Mouse (Mus musculus) lung, adult 2 months (tissue): ENCODE data around the gene Olfr545. TPM values are rescaled to one million over a fixed set of nuclear protein-coding genes. Genes with fewer than 3 reads are reported as not detected.
A peak's percentile ranks its signal among the peaks of the same experiment; 100 is the strongest.

Experiments used
- DNase-seq: peaks from one replicate; pipeline ENCODE4 v3.0.0; 2022
- H3K4me1 ChIP-seq: fragments of 200-500 bp; 2 replicates; pipeline ENCODE4 v1.6.1; 2011; ENCODE audit warnings: low read length; ENCODE audit not compliant: control insufficient read depth, insufficient read depth
- H3K4me3 ChIP-seq: fragments of 200-500 bp; replicated peaks from 2 replicates; pipeline ENCODE3; 2011; ENCODE audit warnings: low read depth, mild to moderate bottlenecking, control low read depth, low read length; ENCODE audit errors: extremely low read depth
- CTCF ChIP-seq: fragments of 200-500 bp; IDR thresholded peaks from 2 replicates; pipeline ENCODE4 v1.5.1; 2011; ENCODE audit warnings: mild to moderate bottlenecking, low read length, control low read depth; ENCODE audit not compliant: insufficient read depth
- POLR2A ChIP-seq: fragments of 200-500 bp; IDR thresholded peaks from 2 replicates; pipeline ENCODE4 v1.6.1; 2011; ENCODE audit warnings: low read depth, mild to moderate bottlenecking, control low read depth, low read length, borderline replicate concordance; ENCODE audit errors: extremely low read depth
- WGBS: fragments of 180-500 bp; shearing (Covaris S2); methylation state at CpG from one replicate; pipeline ENCODE4 v1.1.7; 2018; 5-methylcytosine and 5-hydroxymethylcytosine counted together
- polyA plus RNA-seq: library from polyadenylated mRNA; depleted of rRNA; stranded (reverse); fragments of >200 nt; gene quantifications from 2 replicates; pipeline ENCODE4 v1.2.3, GENCODE M21; 2012; rRNA removed

Olfr545 gene
- not detected in 2 replicates for polyA plus RNA-seq

DNA sequence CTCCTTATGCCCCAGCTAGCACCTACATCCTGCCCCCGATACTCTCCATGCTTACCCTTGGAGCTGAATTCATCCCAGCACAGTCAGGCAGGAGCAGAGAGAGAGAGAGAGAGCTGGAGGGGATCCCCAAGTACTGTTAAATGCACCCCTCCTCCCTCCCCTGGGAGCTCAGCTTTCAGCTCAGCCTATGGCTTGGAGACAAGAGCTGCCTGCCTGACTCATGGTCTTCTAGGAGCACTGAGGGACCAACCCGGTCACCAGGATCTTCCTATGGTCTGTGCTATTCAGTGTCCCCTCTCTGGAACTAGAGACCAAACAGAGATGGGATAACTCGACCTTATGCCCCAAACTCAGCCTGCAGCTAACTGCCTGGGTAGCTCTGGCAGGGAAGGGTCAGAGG is at the start of gene Olfr545:
Gene Olfr545 (minus strand): TSS at position 101 of the 400 bp plus-strand sequence.
- no peak for TF ChIP-seq CTCF
- no peak for TF ChIP-seq POLR2A
- Histone ChIP-seq H3K4me1 (no peaks in the 10 kb centered on the region), H3K4me3 (no peak within 1 kb of the TSS)
- 52% methylated on average over 3 of the region's 3 CpGs for WGBS
- DNase-seq: no peak

DNA sequence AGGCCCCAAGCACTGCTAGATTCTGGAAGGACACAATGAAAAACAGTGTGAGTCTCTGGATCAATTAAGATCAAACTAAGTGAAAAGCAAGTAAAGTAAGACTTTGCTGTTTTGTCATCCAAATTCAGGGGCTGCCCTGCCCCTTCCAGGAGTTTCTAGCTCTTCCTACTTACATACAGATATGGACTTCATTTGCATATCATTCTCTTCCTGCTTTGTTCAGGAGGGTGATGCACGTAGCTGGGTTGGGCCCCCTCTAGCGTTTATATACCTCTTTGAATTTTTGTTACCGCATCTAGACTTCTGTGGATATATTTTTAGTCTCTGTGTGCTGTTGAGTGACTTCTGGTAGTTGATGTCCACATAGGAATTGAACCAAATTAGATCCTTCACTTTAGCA is 41.9 kb upstream of the Olfr545 start:
- DNase-seq: no peak
- no peak overlapping the region for H3K4me3 ChIP-seq
- TF ChIP-seq POLR2A (no peak), CTCF (no peak)
- WGBS: 47% methylated on average over 3 of the region's 3 CpGs
- H3K4me1 ChIP-seq: no peaks in the 10 kb centered on the region

DNA sequence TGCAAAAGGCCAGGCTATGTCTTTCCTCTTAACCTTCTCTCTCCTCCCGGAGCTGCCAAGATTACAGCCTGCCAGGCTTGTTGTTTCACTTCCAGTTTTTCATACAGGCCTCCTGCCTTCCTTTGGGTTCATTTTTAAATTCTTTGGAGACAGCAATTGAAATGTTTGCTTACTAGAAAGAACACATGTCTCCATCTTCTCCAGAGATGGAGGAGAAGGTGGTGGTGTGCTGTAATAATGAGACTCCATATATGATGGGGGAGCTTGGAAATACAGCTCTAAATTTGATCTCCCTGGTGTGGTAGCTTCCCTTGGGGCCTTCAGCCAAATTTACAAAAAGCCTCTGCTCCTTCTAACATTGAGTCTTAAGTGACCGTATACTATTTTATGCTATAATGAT is 41.2 kb upstream of the Olfr545 start, which contains the start of gene Olfr548-ps1:
Gene Olfr548-ps1 (plus strand): TSS at position 301 of the 400 bp plus-strand sequence.
- 74% methylated on average over 2 of the region's 2 CpGs for WGBS
- Histone ChIP-seq H3K4me1 (no peaks in the 10 kb centered on the region), H3K4me3 (no peak within 1 kb of the TSS)
- no peak for DNase-seq
- TF ChIP-seq POLR2A (no peak), CTCF (no peak)

DNA sequence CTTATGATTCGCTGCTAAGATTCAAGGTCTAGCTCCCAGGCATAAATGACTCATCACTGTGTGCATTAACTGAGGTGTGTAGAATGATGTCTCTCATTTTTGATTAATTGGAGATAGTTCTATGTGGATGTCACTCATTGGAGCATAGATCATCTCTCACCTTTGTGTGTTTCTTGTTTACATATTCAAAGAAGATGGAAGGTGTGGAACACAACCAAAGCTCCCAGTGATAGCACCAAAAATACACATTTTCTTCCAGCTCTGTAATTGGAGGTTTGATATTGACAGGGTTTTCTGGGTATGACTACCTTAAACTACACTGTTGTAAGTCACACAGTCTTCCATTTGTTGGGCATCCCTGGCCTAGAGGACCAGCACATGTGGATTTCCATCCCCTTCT is 35.1 kb upstream of the Olfr545 start, which contains the start of gene Olfr547:
Gene Olfr547 (plus strand): TSS at position 301 of the 400 bp plus-strand sequence.
- WGBS: 64% methylated on average over 1 of the region's 1 CpGs
- TF ChIP-seq POLR2A (no peak), CTCF (no peak)
- DNase-seq: no peak
- Histone ChIP-seq H3K4me3 (no peak within 1 kb of the TSS), H3K4me1 (no peaks in the 10 kb centered on the region)

DNA sequence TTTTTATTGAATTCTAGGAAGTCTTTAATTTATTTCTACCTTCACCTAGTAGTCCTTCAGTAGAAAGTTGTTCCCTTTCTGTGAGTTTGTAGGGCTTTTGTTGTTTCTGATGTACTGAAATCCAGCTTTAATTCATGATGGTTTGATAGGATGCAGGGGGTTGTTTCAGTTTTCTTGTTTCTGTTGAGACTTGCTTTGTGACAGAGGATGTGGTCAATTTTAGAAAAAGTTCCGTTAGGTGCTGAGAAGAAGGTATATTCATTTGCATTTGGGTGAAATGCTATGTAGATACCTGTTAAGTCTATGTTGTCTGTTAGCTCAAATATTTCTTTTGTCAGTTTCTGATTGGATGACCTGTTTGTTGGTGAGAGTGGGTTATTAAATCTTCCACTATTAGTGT is 29.7 kb upstream of the Olfr545 start:
- Histone ChIP-seq H3K4me3 (no peak overlapping the region), H3K4me1 (no peaks in the 10 kb centered on the region)
- no peak for DNase-seq
- 69% methylated on average over 1 of the region's 1 CpGs for WGBS
- no peak for TF ChIP-seq CTCF
- TF ChIP-seq POLR2A: no peak

DNA sequence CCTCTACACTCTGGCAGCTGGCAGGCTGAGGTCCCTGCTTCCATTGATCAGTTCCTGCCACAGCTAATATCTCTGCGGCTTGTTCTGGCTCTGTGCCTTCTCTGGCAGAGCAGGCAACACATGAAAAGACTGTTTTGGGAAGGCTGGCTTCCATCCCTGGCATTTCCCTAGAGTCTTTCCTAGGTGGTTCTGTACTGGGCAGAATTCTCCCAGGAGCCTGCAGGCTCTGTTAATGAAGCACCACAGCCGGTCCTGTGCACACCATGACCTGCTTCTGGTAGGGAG is 17.6 kb upstream of the Olfr545 start:
- H3K4me3 ChIP-seq: no peak overlapping the region
- WGBS: 58% methylated on average over 2 of the region's 2 CpGs
- no peaks in the 10 kb centered on the region for H3K4me1 ChIP-seq
- DNase-seq: no peak
- no peak for TF ChIP-seq CTCF
- TF ChIP-seq POLR2A: no peak

DNA sequence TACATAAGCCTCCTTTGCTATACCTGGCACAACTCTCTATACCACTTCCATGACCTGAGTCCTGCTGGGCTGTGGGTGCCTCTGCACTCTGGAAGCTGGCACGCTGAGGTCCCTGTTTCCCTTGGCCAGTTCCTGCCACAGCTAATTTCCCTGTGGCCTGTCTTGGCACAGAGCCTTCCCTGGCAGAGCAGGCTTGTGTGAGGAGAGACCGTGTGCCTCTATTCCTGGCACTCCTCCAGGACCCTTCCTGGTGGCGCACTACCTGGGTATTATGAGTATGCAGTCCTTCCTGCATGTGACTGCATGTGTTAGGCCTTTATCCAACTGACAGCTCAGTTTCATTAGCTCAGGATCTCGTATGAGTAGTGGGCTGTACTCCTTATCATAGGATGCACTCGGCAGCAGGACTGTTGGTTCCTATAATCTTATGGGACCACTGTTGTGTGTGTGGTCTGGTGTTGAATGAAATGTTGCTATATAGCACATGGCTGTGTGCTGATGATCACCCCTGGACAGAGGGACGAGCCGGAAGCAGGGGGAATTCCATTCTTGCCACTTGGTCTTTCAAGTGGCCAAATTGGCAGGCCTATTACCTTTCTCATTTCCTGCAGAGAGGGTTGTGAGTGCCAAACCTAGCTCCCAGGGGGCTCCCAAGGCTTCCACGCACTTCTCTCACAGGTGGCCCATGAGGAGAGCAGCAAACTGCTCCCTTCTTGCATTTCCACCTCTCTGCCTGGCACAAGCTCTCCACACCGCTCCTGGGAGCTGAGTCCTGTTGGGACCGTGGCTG is 17.1 kb upstream of the Olfr545 start:
- TF ChIP-seq CTCF: no peak
- no peaks in the 10 kb centered on the region for H3K4me1 ChIP-seq
- DNase-seq: peak; percentile 5
- 38% methylated on average over 10 of the region's 10 CpGs for WGBS
- H3K4me3 ChIP-seq: no peak overlapping the region

DNA sequence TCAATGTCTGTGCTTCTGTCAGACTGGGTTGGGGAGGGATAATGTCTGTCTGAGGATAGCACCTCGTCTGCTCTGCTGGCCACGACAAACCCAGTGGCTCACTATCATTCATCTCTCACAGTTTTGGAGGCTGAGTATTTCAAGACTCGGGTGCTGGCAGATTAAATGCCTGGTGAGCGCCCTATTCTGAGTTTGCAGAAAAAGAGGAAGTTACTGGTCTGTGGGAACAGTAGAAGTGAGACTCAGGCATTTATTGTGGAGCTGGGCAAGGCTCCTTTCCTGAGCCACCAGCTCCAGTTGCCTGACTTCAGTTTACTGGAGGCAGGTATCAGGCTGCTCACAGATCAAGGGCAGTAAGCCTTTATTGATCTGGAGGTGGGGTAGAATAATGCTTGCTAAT is 14.8 kb upstream of the Olfr545 start:
- no peak for DNase-seq
- TF ChIP-seq POLR2A (no peak), CTCF (no peak)
- 64% methylated on average over 4 of the region's 4 CpGs for WGBS
- Histone ChIP-seq H3K4me3 (no peak overlapping the region), H3K4me1 (no peaks in the 10 kb centered on the region)

DNA sequence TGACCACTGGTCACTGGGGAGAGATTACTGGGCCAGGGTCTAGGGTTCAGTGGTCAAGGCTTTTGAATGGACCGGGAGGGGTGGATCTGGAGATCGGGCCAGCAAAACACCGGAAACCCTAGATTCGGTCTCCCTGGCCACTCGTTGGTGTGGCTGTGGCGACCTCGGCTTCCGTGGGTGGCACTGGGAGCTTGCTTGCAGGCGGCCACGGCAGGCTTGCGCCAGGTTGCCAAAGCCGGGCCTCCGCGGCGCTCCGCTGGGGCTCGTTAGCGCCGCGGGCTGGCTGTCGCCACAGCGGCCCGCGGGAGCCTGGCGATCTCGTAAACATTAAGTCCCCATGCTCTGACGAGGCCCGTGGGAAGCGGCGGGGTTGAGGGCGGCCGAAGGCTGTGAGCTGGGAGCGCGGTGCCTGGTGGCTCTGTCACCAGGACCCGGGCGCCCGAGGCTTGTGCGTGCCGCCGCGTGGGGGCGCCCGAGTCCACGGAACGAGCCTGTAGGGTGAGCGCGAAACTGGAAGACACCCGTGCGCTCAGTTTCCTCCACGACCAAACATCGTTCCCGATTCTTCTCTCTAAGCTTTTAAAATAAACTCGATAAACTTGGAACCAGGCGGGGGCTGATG is 13.6 kb upstream of the Olfr545 start:
- peak; percentile 84 for DNase-seq
- TF ChIP-seq POLR2A (no peak), CTCF (peak; percentile 54)
- H3K4me3 ChIP-seq: no peak overlapping the region
- no peaks in the 10 kb centered on the region for H3K4me1 ChIP-seq
- WGBS: under 1% methylated on average over 54 of the region's 54 CpGs

DNA sequence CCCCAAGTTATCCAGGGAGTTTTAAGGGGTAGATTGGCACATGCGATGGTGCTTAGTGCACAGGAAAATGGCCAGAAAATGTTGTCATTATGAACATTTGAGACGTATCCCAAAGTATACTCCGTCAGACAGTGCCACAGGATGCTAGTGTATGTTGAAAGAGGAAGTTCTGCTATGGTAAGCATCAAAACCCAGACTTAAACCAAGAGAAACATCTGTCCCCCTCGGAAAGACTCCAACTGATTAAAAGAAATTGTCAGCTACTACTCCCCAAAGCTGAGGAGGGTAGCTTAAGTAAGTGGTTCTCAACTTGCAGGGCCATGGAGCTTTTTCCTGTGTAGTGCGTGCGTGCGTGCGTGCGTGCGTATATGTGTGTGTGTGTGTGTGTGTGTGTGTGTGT is 12.6 kb upstream of the Olfr545 start:
- WGBS: 86% methylated on average over 10 of the region's 10 CpGs
- no peak for DNase-seq
- Histone ChIP-seq H3K4me1 (no peaks in the 10 kb centered on the region), H3K4me3 (no peak overlapping the region)
- TF ChIP-seq POLR2A (no peak), CTCF (no peak)

DNA sequence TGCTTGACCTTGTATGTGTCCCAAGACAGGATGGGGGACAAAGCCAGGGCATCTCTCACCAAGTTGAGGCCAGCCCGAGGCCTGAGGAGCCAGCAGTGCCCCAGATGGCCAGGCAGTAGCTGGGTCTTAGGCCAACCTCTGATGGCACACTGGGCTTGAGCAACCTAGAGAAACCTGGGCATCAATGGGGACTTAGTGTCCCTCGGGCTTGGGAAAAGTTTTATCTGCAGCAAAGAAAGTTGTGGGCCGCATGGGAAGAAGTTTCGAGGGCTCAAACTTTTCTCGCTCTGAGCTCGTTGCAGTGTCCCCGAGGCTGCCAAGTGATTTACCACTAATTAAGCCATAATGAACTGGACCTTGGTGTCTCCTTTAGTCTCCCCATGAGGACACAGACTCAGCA is 10.4 kb upstream of the Olfr545 start:
- no peak for TF ChIP-seq CTCF
- Histone ChIP-seq H3K4me1 (no peaks in the 10 kb centered on the region), H3K4me3 (no peak overlapping the region)
- 84% methylated on average over 7 of the region's 7 CpGs for WGBS
- DNase-seq: no peak
